Mouse (Mus musculus): ENCODE measurements around the gene Dnajc17. TPM values are rescaled to one million over a fixed set of nuclear protein-coding genes. Genes with fewer than 3 reads are reported as not detected.
A peak's percentile ranks its signal among the peaks of the same experiment; 100 is the strongest.

The Dnajc17 gene
- polyA plus RNA-seq, 1 experiment from 2014 or later: 24.4 TPM

- peaks cover 4% of the 10 kb centered on the region; the same call in 1 of the 2 replicates for H3K4me1 ChIP-seq (replicated peaks)
- H3K27ac ChIP-seq (replicated peaks): no peak overlapping the region
- H3K27me3 ChIP-seq: no peaks in the 10 kb centered on the region
- H3K9me3 ChIP-seq: no peaks in the 10 kb centered on the region
- ATAC-seq (ENCODE audit: low read depth): no peak
- no peaks in the 10 kb centered on the region for H3K36me3 ChIP-seq
- H3K9ac ChIP-seq: no peak overlapping the region
- no peak overlapping the region for H3K4me2 ChIP-seq
- WGBS: 33% methylated on average over 4 of the region's 4 CpGs
- H3K4me3 ChIP-seq: no peak overlapping the region
Observed at GRCm38 (mm10) chr2:119196316-119197108, 12.1 kb downstream of the Dnajc17 start.

GRCm38 (mm10) chr2:119194140-119194539 lies 14.5 kb downstream of the Dnajc17 start:
- ATAC-seq (ENCODE audit: low read depth): no peak
- WGBS: 94% methylated on average over 5 of the region's 5 CpGs
- no peak overlapping the region for H3K9ac ChIP-seq
- peaks cover 6% of the 10 kb centered on the region for H3K4me1 ChIP-seq (replicated peaks)
- no peaks in the 10 kb centered on the region for H3K9me3 ChIP-seq
- H3K4me2 ChIP-seq: no peak overlapping the region
- no peak overlapping the region for H3K4me3 ChIP-seq
- no peaks in the 10 kb centered on the region for H3K27me3 ChIP-seq
- H3K27ac ChIP-seq (replicated peaks): no peak overlapping the region
- no peaks in the 10 kb centered on the region for H3K36me3 ChIP-seq

- Histone ChIP-seq H3K36me3 (peaks cover 2% of the 10 kb centered on the region; the same call in 1 of the 2 replicates), H3K4me1 (replicated peaks) (peaks cover 8% of the 10 kb centered on the region; the same call in 1 of the 2 replicates), H3K9ac (no peak overlapping the region), H3K27me3 (no peaks in the 10 kb centered on the region), H3K27ac (replicated peaks) (no peak overlapping the region), H3K4me2 (no peak overlapping the region), H3K4me3 (no peak overlapping the region), H3K9me3 (no peaks in the 10 kb centered on the region)
- 88% methylated on average over 5 of the region's 5 CpGs for WGBS
- no peak for ATAC-seq (ENCODE audit: low read depth)
Observed at GRCm38 (mm10) chr2:119190969-119191368, 17.6 kb downstream of the Dnajc17 start.

- H3K27me3 ChIP-seq: no peaks in the 10 kb centered on the region
- H3K36me3 ChIP-seq: peaks cover 16% of the 10 kb centered on the region
- H3K4me3 ChIP-seq: peak overlapping the region; percentile 29
- WGBS: 11% methylated on average over 15 of the region's 15 CpGs
- H3K27ac ChIP-seq (replicated peaks): no peak overlapping the region
- H3K4me2 ChIP-seq: peak overlapping the region; percentile 60
- 0 out of 2 replicates have a peak overlapping the region, but pooled peaks have one; percentile 36 for H3K9ac ChIP-seq
- peaks cover 8% of the 10 kb centered on the region; the same call in 1 of the 2 replicates for H3K4me1 ChIP-seq (replicated peaks)
- peak; percentile 90 for ATAC-seq (ENCODE audit: low read depth)
- no peaks in the 10 kb centered on the region for H3K9me3 ChIP-seq
Observed at GRCm38 (mm10) chr2:119189029-119189710, 19.4 kb downstream of the Dnajc17 start.

GRCm38 (mm10) chr2:119182914-119183313 lies 25.7 kb downstream of the Dnajc17 start:
- H3K27me3 ChIP-seq: no peaks in the 10 kb centered on the region
- H3K9me3 ChIP-seq: no peaks in the 10 kb centered on the region
- H3K4me2 ChIP-seq: no peak overlapping the region
- WGBS: 70% methylated on average over 7 of the region's 7 CpGs
- no peaks in the 10 kb centered on the region for H3K4me1 ChIP-seq (replicated peaks)
- no peak for ATAC-seq (ENCODE audit: low read depth)
- no peak overlapping the region for H3K9ac ChIP-seq
- no peak overlapping the region for H3K4me3 ChIP-seq
- H3K27ac ChIP-seq (replicated peaks): no peak overlapping the region
- H3K36me3 ChIP-seq: peaks cover 67% of the 10 kb centered on the region

GRCm38 (mm10) chr2:119177384-119177939 lies 31.1 kb downstream of the Dnajc17 start:
- H3K27ac ChIP-seq (replicated peaks): no peak overlapping the region
- no peaks in the 10 kb centered on the region for H3K9me3 ChIP-seq
- peaks cover 52% of the 10 kb centered on the region for H3K36me3 ChIP-seq
- no peak for ATAC-seq (ENCODE audit: low read depth)
- 0 out of 2 replicates have a peak, but pooled peaks cover 4% of the 10 kb centered on the region for H3K27me3 ChIP-seq
- WGBS: 94% methylated on average over 5 of the region's 5 CpGs
- peaks cover 28% of the 10 kb centered on the region for H3K4me1 ChIP-seq (replicated peaks)
- no peak overlapping the region for H3K4me3 ChIP-seq
- no peak overlapping the region for H3K9ac ChIP-seq
- no peak overlapping the region for H3K4me2 ChIP-seq

GRCm38 (mm10) chr2:119176761-119177160 lies 31.8 kb downstream of the Dnajc17 start:
- Histone ChIP-seq H3K9ac (no peak overlapping the region), H3K4me3 (no peak overlapping the region), H3K4me2 (no peak overlapping the region), H3K4me1 (replicated peaks) (peaks cover 35% of the 10 kb centered on the region), H3K36me3 (peaks cover 47% of the 10 kb centered on the region), H3K27ac (replicated peaks) (no peak overlapping the region), H3K27me3 (0 out of 2 replicates have a peak, but pooled peaks cover 4% of the 10 kb centered on the region), H3K9me3 (no peaks in the 10 kb centered on the region)
- WGBS: 58% methylated on average over 3 of the region's 3 CpGs
- no peak for ATAC-seq (ENCODE audit: low read depth)

- Histone ChIP-seq H3K27ac (replicated peaks) (no peak overlapping the region), H3K9ac (no peak overlapping the region), H3K27me3 (0 out of 2 replicates have a peak, but pooled peaks cover 4% of the 10 kb centered on the region), H3K9me3 (no peaks in the 10 kb centered on the region), H3K4me1 (replicated peaks) (peaks cover 43% of the 10 kb centered on the region), H3K4me2 (no peak overlapping the region), H3K36me3 (peaks cover 42% of the 10 kb centered on the region), H3K4me3 (no peak overlapping the region)
- 77% methylated on average over 6 of the region's 6 CpGs for WGBS
- no peak for ATAC-seq (ENCODE audit: low read depth)
Observed at GRCm38 (mm10) chr2:119175614-119176013, 33.0 kb downstream of the Dnajc17 start.

- no peaks in the 10 kb centered on the region for H3K9me3 ChIP-seq
- H3K4me2 ChIP-seq: no peak overlapping the region
- H3K9ac ChIP-seq: no peak overlapping the region
- H3K27ac ChIP-seq (replicated peaks): no peak overlapping the region
- ATAC-seq (ENCODE audit: low read depth): no peak
- WGBS: 58% methylated on average over 14 of the region's 14 CpGs
- peaks cover 35% of the 10 kb centered on the region for H3K36me3 ChIP-seq
- peaks cover 43% of the 10 kb centered on the region for H3K4me1 ChIP-seq (replicated peaks)
- H3K4me3 ChIP-seq: no peak overlapping the region
- H3K27me3 ChIP-seq: peaks cover 5% of the 10 kb centered on the region; the same call in 1 of the 2 replicates
Observed at GRCm38 (mm10) chr2:119174866-119175265, 33.7 kb downstream of the Dnajc17 start.

- ATAC-seq (ENCODE audit: low read depth): 0 out of 2 replicates have a peak, but pooled peaks have one; percentile 5
- H3K9ac ChIP-seq: peak within 1 kb of the TSS; percentile 13; the same call in 1 of the 2 replicates
- 35% methylated on average over 8 of the region's 8 CpGs for WGBS
Observed at GRCm38 (mm10) chr2:119173991-119174651, 34.5 kb downstream of the Dnajc17 start, which contains the start of gene Gm14137. TSS of gene Gm14137 (plus strand) at chr2:119174509.

GRCm38 (mm10) chr2:119172862-119173576 lies 35.6 kb downstream of the Dnajc17 start:
- no peaks in the 10 kb centered on the region for H3K9me3 ChIP-seq
- H3K4me2 ChIP-seq: peak overlapping the region; percentile 34
- peaks cover 45% of the 10 kb centered on the region for H3K4me1 ChIP-seq (replicated peaks)
- no peak overlapping the region for H3K4me3 ChIP-seq
- H3K27me3 ChIP-seq: peaks cover 22% of the 10 kb centered on the region
- 11% methylated on average over 13 of the region's 13 CpGs for WGBS
- H3K27ac ChIP-seq (replicated peaks): peak overlapping the region; percentile 30
- H3K9ac ChIP-seq: peak overlapping the region; percentile 13; the same call in 1 of the 2 replicates
- H3K36me3 ChIP-seq: peaks cover 16% of the 10 kb centered on the region
- peak; percentile 47; the same call in 1 of the 2 replicates for ATAC-seq (ENCODE audit: low read depth)

More at GRCm38 (mm10) chr2:119173991-119174651, 34.5 kb downstream of the Dnajc17 start, which contains the start of gene Gm14137:
- 0 out of 2 replicates have a peak within 1 kb of the TSS, but pooled peaks have one; percentile 34 for H3K4me2 ChIP-seq
- 0 out of 2 replicates have a peak within 1 kb of the TSS, but pooled peaks have one; percentile 30 for H3K27ac ChIP-seq (replicated peaks)
- peaks cover 43% of the 10 kb centered on the region for H3K4me1 ChIP-seq (replicated peaks)
- H3K4me3 ChIP-seq: no peak within 1 kb of the TSS
- peaks cover 12% of the 10 kb centered on the region; the same call in 1 of the 2 replicates for H3K27me3 ChIP-seq
- H3K36me3 ChIP-seq: peaks cover 27% of the 10 kb centered on the region
- no peaks in the 10 kb centered on the region for H3K9me3 ChIP-seq
